Mouse (Mus musculus): Measurements from ENCODE around the gene Pcbp1. TPM values are rescaled to one million over a fixed set of nuclear protein-coding genes. Genes with fewer than 3 reads are reported as not detected.

Gene Pcbp1
- polyA plus RNA-seq, 1 experiment from 2014 or later: 518 TPM

DNA sequence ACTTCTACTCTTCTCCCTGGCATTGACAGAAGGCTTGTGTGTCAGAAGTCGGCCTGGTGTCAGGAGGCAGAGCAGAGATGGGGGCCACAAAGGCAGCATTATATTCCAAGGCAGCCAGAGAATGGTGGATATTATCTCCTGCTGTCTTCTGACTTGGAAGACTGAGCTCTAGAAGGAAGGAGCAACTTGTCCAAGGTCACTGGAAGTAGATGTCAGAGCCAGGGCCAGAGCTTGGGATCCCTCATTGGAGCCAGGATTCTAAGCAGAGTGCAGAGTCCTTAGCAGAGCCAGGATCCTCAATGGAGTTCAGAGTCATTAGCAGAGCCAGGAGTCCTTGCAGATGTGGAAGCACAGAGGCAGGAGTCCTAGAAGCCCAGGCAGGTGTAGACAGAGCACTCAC, 10.1 kb downstream of the Pcbp1 start:
- Histone ChIP-seq H3K36me3 (ENCODE audit: control insufficient read depth, insufficient read depth, low read length) (no peaks in the 10 kb centered on the region), H3K4me3 (ENCODE audit: low read depth, low read length) (no peak overlapping the region), H3K4me2 (ENCODE audit: low read depth) (no peak overlapping the region), H3K4me1 (ENCODE audit: control insufficient read depth, insufficient read depth, low read length) (no peaks in the 10 kb centered on the region), H3K27ac (ENCODE audit: low read depth, low read length) (no peak overlapping the region), H3K9ac (ENCODE audit: low read length) (no peak overlapping the region), H3K27me3 (ENCODE audit: control insufficient read depth, insufficient read depth, low read length) (no peaks in the 10 kb centered on the region), H3K9me3 (ENCODE audit: control insufficient read depth, low read length) (no peaks in the 10 kb centered on the region)
- WGBS: 71% methylated on average over 1 of the region's 1 CpGs
- DNase-seq (ENCODE audit: low spot score) (no peak), ATAC-seq (ENCODE audit: insufficient read depth, low FRiP score, low TSS enrichment) (no peak)

DNA sequence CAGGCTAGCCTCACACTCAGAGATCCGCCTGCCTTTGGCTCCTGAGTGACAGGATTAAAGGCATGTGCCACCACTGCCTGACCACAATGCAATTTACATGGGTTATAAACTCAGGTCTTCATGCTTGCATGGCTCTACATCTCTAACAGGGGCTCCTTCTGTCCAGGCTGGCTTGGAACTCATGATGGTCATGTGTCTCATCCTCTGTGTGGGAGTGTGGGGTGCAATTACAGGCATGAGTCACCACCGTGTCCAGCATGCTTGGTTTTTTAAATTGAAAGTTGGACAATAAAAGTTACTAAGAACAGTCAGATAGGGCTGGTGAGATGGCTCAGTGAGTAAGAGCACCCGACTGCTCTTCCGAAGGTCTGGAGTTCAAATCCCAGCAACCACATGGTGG, 12.8 kb downstream of the Pcbp1 start:
- no peak overlapping the region for H3K9ac ChIP-seq (ENCODE audit: low read length)
- H3K4me2 ChIP-seq (ENCODE audit: low read depth): no peak overlapping the region
- no peak overlapping the region for H3K27ac ChIP-seq (ENCODE audit: low read depth, low read length)
- DNase-seq (ENCODE audit: low spot score) (no peak), ATAC-seq (ENCODE audit: insufficient read depth, low FRiP score, low TSS enrichment) (no peak)
- no peaks in the 10 kb centered on the region for H3K27me3 ChIP-seq (ENCODE audit: control insufficient read depth, insufficient read depth, low read length)
- no peak overlapping the region for H3K4me3 ChIP-seq (ENCODE audit: low read depth, low read length)
- H3K9me3 ChIP-seq (ENCODE audit: control insufficient read depth, low read length): no peaks in the 10 kb centered on the region
- no peaks in the 10 kb centered on the region for H3K4me1 ChIP-seq (ENCODE audit: control insufficient read depth, insufficient read depth, low read length)
- 91% methylated on average over 4 of the region's 4 CpGs for WGBS
- no peaks in the 10 kb centered on the region for H3K36me3 ChIP-seq (ENCODE audit: control insufficient read depth, insufficient read depth, low read length)

DNA sequence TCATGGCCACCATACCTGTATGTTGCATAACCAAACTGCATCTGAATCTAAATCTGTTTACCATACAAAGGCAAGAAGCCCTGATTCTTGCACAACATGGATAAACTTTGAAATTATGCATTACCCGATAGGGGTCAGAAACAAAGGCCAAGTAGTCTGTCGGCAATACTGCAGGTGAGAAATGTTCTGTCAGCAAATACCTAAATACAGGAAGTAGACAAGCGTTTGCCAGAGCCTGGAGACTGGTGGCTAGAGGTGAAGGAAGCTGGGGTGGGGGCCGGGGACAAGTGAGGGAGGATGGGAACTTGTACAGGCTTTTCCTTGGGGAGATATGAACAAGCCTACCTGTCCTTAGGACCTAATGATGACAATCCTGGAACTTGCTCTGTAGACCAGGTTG, 15.1 kb downstream of the Pcbp1 start:
- ATAC-seq (ENCODE audit: insufficient read depth, low FRiP score, low TSS enrichment) (no peak), DNase-seq (ENCODE audit: low spot score) (no peak)
- Histone ChIP-seq H3K36me3 (ENCODE audit: control insufficient read depth, insufficient read depth, low read length) (no peaks in the 10 kb centered on the region), H3K27ac (ENCODE audit: low read depth, low read length) (no peak overlapping the region), H3K9me3 (ENCODE audit: control insufficient read depth, low read length) (no peaks in the 10 kb centered on the region), H3K9ac (ENCODE audit: low read length) (no peak overlapping the region), H3K4me1 (ENCODE audit: control insufficient read depth, insufficient read depth, low read length) (no peaks in the 10 kb centered on the region), H3K27me3 (ENCODE audit: control insufficient read depth, insufficient read depth, low read length) (no peaks in the 10 kb centered on the region), H3K4me2 (ENCODE audit: low read depth) (no peak overlapping the region), H3K4me3 (ENCODE audit: low read depth, low read length) (no peak overlapping the region)
- 77% methylated on average over 4 of the region's 4 CpGs for WGBS

DNA sequence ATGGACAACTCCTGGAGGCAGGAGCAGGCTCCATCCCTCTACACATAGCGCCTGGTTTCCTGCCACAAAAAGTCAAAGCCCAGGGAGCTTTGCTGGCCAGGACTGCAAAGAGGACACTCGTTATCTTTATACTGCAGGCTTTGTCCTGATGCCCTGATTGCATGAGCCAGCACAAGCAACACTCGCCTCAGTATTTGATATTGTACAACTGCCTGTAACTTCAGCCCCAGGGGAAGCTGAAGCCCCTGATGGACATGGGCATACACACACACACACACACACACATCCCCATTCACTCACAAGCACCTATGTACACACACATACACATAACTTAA, 16.3 kb downstream of the Pcbp1 start:
- Histone ChIP-seq H3K36me3 (ENCODE audit: control insufficient read depth, insufficient read depth, low read length) (no peaks in the 10 kb centered on the region), H3K27me3 (ENCODE audit: control insufficient read depth, insufficient read depth, low read length) (no peaks in the 10 kb centered on the region), H3K27ac (ENCODE audit: low read depth, low read length) (no peak overlapping the region), H3K9ac (ENCODE audit: low read length) (no peak overlapping the region), H3K4me1 (ENCODE audit: control insufficient read depth, insufficient read depth, low read length) (no peaks in the 10 kb centered on the region), H3K4me2 (ENCODE audit: low read depth) (no peak overlapping the region), H3K9me3 (ENCODE audit: control insufficient read depth, low read length) (no peaks in the 10 kb centered on the region), H3K4me3 (ENCODE audit: low read depth, low read length) (no peak overlapping the region)
- DNase-seq (ENCODE audit: low spot score) (no peak), ATAC-seq (ENCODE audit: insufficient read depth, low FRiP score, low TSS enrichment) (no peak)
- 76% methylated on average over 3 of the region's 3 CpGs for WGBS

DNA sequence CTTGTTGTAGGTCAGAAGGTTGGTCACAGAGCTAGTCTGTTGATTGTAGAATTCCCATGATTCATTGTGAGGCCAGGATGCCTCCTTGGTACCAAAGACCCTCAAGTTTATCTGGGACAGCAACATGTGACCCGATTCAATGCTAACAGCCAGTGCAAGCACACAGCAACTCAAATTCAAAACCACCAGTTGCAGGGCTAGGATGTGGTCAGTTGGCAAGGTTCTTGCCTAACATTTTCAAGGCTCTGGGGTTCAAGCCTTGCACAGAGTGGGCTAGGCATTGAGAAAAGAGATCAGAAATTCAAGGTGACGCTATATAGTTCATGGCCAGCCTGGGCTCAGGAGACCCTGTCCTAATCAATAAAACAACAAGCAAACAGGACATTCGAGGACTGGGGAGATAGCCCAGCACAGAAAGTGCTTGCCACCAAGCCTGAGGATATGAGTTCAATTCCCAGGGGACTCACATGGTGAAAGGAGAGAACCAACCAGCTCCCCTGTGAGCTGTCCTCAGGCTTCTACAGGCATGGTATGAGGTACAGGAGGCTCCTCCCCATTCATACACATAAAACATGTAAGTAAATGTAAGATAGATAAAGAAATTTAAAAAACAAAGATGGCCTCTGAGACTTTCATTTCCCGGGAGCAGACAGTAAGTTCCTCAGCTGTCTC, 16.8 kb downstream of the Pcbp1 start:
- Histone ChIP-seq H3K4me3 (ENCODE audit: low read depth, low read length) (no peak overlapping the region), H3K9ac (ENCODE audit: low read length) (no peak overlapping the region), H3K27me3 (ENCODE audit: control insufficient read depth, insufficient read depth, low read length) (no peaks in the 10 kb centered on the region), H3K36me3 (ENCODE audit: control insufficient read depth, insufficient read depth, low read length) (no peaks in the 10 kb centered on the region), H3K27ac (ENCODE audit: low read depth, low read length) (no peak overlapping the region), H3K4me2 (ENCODE audit: low read depth) (no peak overlapping the region), H3K4me1 (ENCODE audit: control insufficient read depth, insufficient read depth, low read length) (no peaks in the 10 kb centered on the region), H3K9me3 (ENCODE audit: control insufficient read depth, low read length) (no peaks in the 10 kb centered on the region)
- WGBS: 84% methylated on average over 4 of the region's 4 CpGs
- DNase-seq (ENCODE audit: low spot score) (no peak), ATAC-seq (ENCODE audit: insufficient read depth, low FRiP score, low TSS enrichment) (no peak)

DNA sequence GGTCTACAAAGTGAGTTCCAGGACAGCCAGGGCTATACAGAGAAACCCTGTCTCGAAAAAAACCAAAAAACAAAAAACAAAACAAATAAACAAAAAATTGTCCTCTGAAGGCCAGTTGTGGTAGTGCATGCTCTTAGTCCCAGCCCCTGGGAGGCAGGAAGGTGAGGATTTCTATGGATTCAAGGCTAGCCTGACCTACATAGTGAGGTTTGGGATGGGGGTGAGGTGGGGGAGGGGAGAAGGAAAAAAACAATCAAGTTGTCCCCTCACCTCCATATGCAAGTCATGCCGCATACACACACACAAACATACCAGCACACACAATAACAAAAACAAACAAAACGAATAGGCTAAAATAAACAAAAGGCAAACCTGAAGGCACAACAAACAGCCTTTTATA, 17.4 kb downstream of the Pcbp1 start:
- H3K9ac ChIP-seq (ENCODE audit: low read length): no peak overlapping the region
- WGBS: 75% methylated on average over 3 of the region's 3 CpGs
- H3K27ac ChIP-seq (ENCODE audit: low read depth, low read length): no peak overlapping the region
- no peak overlapping the region for H3K4me3 ChIP-seq (ENCODE audit: low read depth, low read length)
- ATAC-seq (ENCODE audit: insufficient read depth, low FRiP score, low TSS enrichment) (no peak), DNase-seq (ENCODE audit: low spot score) (no peak)
- H3K4me1 ChIP-seq (ENCODE audit: control insufficient read depth, insufficient read depth, low read length): no peaks in the 10 kb centered on the region
- no peaks in the 10 kb centered on the region for H3K9me3 ChIP-seq (ENCODE audit: control insufficient read depth, low read length)
- no peaks in the 10 kb centered on the region for H3K36me3 ChIP-seq (ENCODE audit: control insufficient read depth, insufficient read depth, low read length)
- H3K4me2 ChIP-seq (ENCODE audit: low read depth): no peak overlapping the region
- H3K27me3 ChIP-seq (ENCODE audit: control insufficient read depth, insufficient read depth, low read length): no peaks in the 10 kb centered on the region

DNA sequence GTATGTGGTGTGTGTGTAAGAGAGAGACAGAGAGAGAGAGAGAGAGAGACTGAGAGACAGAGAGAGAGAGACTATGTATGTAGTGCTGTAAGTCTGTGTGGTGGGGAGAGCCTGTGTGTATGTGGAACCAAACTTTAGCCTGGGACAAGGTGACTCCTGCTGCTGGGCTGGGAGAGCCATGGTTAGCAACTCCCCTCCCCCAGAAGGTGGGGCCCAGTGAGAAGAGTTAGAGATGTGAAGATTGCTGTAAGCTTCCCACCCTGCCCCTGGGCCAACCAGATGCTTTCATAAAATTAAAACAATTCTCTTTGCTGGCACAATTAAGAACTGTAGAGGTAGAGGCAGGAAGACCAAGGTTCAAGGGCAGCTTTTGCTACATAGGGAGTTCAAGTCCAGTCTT, 19.0 kb downstream of the Pcbp1 start:
- Histone ChIP-seq H3K27ac (ENCODE audit: low read depth, low read length) (no peak overlapping the region), H3K4me1 (ENCODE audit: control insufficient read depth, insufficient read depth, low read length) (no peaks in the 10 kb centered on the region), H3K36me3 (ENCODE audit: control insufficient read depth, insufficient read depth, low read length) (no peaks in the 10 kb centered on the region), H3K9me3 (ENCODE audit: control insufficient read depth, low read length) (no peaks in the 10 kb centered on the region), H3K27me3 (ENCODE audit: control insufficient read depth, insufficient read depth, low read length) (no peaks in the 10 kb centered on the region), H3K4me2 (ENCODE audit: low read depth) (no peak overlapping the region), H3K9ac (ENCODE audit: low read length) (no peak overlapping the region), H3K4me3 (ENCODE audit: low read depth, low read length) (no peak overlapping the region)
- ATAC-seq (ENCODE audit: insufficient read depth, low FRiP score, low TSS enrichment) (no peak), DNase-seq (ENCODE audit: low spot score) (no peak)

DNA sequence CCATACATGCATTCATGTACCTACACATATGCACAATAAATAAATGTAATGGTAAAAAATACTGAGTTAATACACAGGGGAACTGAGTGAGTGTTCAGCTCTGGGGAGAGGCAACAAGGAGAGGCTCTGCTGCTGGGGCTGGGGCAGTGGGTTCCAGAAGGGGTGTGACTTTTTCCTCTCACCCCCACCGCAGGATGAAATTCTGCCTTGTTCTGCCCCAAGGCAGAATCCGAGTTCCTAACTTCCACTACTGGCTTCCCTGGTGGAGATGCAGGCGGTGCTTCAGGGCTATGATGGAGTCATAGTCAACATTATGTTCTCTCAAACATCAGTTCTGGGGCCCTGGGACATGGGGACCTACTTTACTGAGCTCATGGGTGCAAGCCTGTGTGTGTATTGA, 19.8 kb downstream of the Pcbp1 start:
- 84% methylated on average over 3 of the region's 3 CpGs for WGBS
- Histone ChIP-seq H3K4me3 (ENCODE audit: low read depth, low read length) (no peak overlapping the region), H3K4me2 (ENCODE audit: low read depth) (no peak overlapping the region)

DNA sequence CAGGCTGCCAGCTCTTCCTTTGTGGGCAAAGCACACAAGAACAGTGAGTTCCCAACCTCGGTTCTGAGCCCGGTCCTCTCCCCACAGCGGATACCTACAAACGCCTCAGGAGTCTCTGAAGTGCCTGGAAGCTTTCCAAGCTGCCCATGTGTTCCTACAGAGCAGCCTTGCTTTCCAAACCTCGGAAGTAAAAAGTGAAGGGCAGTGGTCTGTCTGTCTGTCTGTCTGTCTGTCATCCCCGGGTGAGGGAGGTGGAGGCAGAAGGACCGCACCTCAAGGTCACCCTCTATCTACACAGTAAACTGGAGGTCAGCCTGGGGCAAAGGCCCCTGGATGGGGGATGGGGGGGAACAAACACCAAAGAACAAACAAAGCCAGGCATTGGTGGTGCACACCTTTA, 20.4 kb downstream of the Pcbp1 start:
- no peaks in the 10 kb centered on the region for H3K4me1 ChIP-seq (ENCODE audit: control insufficient read depth, insufficient read depth, low read length)
- no peak for DNase-seq (ENCODE audit: low spot score)
- WGBS: 81% methylated on average over 7 of the region's 7 CpGs
- H3K4me3 ChIP-seq (ENCODE audit: low read depth, low read length): no peak overlapping the region
- no peak overlapping the region for H3K4me2 ChIP-seq (ENCODE audit: low read depth)
- no peaks in the 10 kb centered on the region for H3K27me3 ChIP-seq (ENCODE audit: control insufficient read depth, insufficient read depth, low read length)
- no peaks in the 10 kb centered on the region for H3K36me3 ChIP-seq (ENCODE audit: control insufficient read depth, insufficient read depth, low read length)
- H3K9ac ChIP-seq (ENCODE audit: low read length): no peak overlapping the region
- H3K27ac ChIP-seq (ENCODE audit: low read depth, low read length): no peak overlapping the region
- no peak for ATAC-seq (ENCODE audit: insufficient read depth, low FRiP score, low TSS enrichment)
- H3K9me3 ChIP-seq (ENCODE audit: control insufficient read depth, low read length): no peaks in the 10 kb centered on the region

More for the DNA sequence above, 19.8 kb downstream of the Pcbp1 start:
- ATAC-seq (ENCODE audit: insufficient read depth, low FRiP score, low TSS enrichment): no peak
- Histone ChIP-seq H3K27me3 (ENCODE audit: control insufficient read depth, insufficient read depth, low read length) (no peaks in the 10 kb centered on the region), H3K27ac (ENCODE audit: low read depth, low read length) (no peak overlapping the region), H3K9ac (ENCODE audit: low read length) (no peak overlapping the region), H3K9me3 (ENCODE audit: control insufficient read depth, low read length) (no peaks in the 10 kb centered on the region), H3K36me3 (ENCODE audit: control insufficient read depth, insufficient read depth, low read length) (no peaks in the 10 kb centered on the region), H3K4me1 (ENCODE audit: control insufficient read depth, insufficient read depth, low read length) (no peaks in the 10 kb centered on the region)
- no peak for DNase-seq (ENCODE audit: low spot score)

Data from neural tube, embryonic 11.5 days (tissue).